Mouse (Mus musculus): ENCODE measurements around the gene Socs5. TPM values are rescaled to one million over a fixed set of nuclear protein-coding genes. Genes with fewer than 3 reads are reported as not detected.

Socs5 gene
- polyA plus RNA-seq, 1 experiment from 2014 or later: 3.9 TPM

- Histone ChIP-seq H3K4me3 (ENCODE audit: low read depth, low read length) (no peak overlapping the region), H3K27ac (ENCODE audit: low read depth, low read length) (no peak overlapping the region), H3K4me2 (replicated peaks; ENCODE audit: low read depth) (no peak overlapping the region), H3K9ac (ENCODE audit: low read depth, low read length) (no peak overlapping the region), H3K36me3 (ENCODE audit: control insufficient read depth, insufficient read depth) (no peaks in the 10 kb centered on the region), H3K4me1 (replicated peaks; ENCODE audit: control insufficient read depth, insufficient read depth, low read length) (no peaks in the 10 kb centered on the region), H3K27me3 (replicated peaks; ENCODE audit: control insufficient read depth, insufficient read depth, low read length) (no peaks in the 10 kb centered on the region), H3K9me3 (ENCODE audit: control insufficient read depth) (no peaks in the 10 kb centered on the region)
- ATAC-seq: no peak
- WGBS: 87% methylated on average over 7 of the region's 7 CpGs
- no peak for TF ChIP-seq CTCF (IDR thresholded peaks at IDR 0.05; ENCODE audit: low read depth)
These were observed 18.2 kb upstream of the Socs5 start for GRCm38 (mm10) chr17:87089296-87089695.

DNA sequence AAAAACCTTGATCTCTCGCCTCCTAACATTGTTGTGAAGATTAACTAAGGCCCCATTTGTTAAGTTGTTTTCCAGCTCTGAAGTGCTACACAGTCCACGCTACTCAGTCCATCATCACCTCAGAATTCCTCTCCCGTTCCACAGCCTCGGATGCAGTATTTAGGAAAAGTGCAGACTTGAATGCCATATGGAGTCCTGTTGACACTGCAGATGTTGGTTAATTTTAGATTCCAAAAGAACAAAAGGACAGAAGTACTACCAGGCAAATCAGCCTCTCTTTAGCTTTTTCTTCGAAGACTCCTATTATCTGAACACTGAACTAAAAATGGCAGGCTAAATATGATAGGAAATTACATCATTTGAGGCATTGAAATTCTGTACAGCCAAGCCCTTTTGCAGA, 14.4 kb upstream of the Socs5 start:
- 81% methylated on average over 5 of the region's 5 CpGs for WGBS
- Histone ChIP-seq H3K9ac (ENCODE audit: low read depth, low read length) (no peak overlapping the region), H3K4me1 (replicated peaks; ENCODE audit: control insufficient read depth, insufficient read depth, low read length) (no peaks in the 10 kb centered on the region), H3K4me2 (replicated peaks; ENCODE audit: low read depth) (no peak overlapping the region), H3K27me3 (replicated peaks; ENCODE audit: control insufficient read depth, insufficient read depth, low read length) (no peaks in the 10 kb centered on the region), H3K4me3 (ENCODE audit: low read depth, low read length) (no peak overlapping the region), H3K27ac (ENCODE audit: low read depth, low read length) (no peak overlapping the region), H3K9me3 (ENCODE audit: control insufficient read depth) (no peaks in the 10 kb centered on the region), H3K36me3 (ENCODE audit: control insufficient read depth, insufficient read depth) (no peaks in the 10 kb centered on the region)
- no peak for ATAC-seq
- no peak for TF ChIP-seq CTCF (IDR thresholded peaks at IDR 0.05; ENCODE audit: low read depth)

DNA sequence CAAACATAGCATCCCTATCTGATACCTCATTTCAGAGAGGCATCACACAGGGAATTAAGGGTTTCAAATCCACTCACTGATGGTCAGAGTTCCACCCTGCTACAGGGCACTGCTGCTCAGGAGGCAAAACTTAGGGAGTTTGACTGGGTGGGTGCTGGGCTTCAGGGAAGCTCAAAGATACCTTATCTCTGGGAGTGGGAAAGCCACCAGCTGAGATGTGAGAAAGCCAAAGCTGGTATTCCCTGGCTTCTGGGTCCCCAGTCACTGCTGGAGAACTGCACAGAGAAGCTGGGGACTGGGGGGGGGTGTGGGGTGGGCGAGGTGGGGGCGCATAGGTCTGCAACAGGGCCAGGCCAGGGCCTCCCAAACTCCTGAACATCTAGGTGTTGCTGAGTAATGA, 10.5 kb upstream of the Socs5 start:
- no peak overlapping the region for H3K4me2 ChIP-seq (replicated peaks; ENCODE audit: low read depth)
- ATAC-seq: no peak
- 64% methylated on average over 2 of the region's 2 CpGs for WGBS
- no peak overlapping the region for H3K27ac ChIP-seq (ENCODE audit: low read depth, low read length)
- no peaks in the 10 kb centered on the region for H3K9me3 ChIP-seq (ENCODE audit: control insufficient read depth)
- H3K4me3 ChIP-seq (ENCODE audit: low read depth, low read length): no peak overlapping the region
- no peak overlapping the region for H3K9ac ChIP-seq (ENCODE audit: low read depth, low read length)
- no peaks in the 10 kb centered on the region for H3K36me3 ChIP-seq (ENCODE audit: control insufficient read depth, insufficient read depth)
- no peak for TF ChIP-seq CTCF (IDR thresholded peaks at IDR 0.05; ENCODE audit: low read depth)
- H3K27me3 ChIP-seq (replicated peaks; ENCODE audit: control insufficient read depth, insufficient read depth, low read length): no peaks in the 10 kb centered on the region
- H3K4me1 ChIP-seq (replicated peaks; ENCODE audit: control insufficient read depth, insufficient read depth, low read length): no peaks in the 10 kb centered on the region

DNA sequence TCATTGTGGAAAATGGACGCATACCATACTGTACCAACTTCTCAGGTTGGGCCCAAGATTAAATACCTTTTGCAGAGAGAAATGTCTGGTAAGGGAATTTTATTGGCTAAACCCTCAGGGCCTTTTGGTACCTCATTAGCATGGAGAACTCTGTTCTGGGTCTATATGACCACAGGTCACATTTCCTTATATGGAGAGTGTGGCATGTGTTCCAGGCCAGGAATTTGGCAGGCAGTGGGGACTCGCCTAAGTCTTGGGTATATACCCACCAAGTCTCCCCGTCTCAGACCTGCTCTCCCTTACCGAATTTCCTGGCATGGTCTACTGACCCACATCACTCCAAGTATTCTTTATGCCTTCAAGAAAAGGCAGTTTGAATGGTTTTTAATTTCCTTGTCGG, 9.9 kb upstream of the Socs5 start:
- H3K27ac ChIP-seq (ENCODE audit: low read depth, low read length): no peak overlapping the region
- no peak overlapping the region for H3K4me2 ChIP-seq (replicated peaks; ENCODE audit: low read depth)
- H3K9me3 ChIP-seq (ENCODE audit: control insufficient read depth): no peaks in the 10 kb centered on the region
- TF ChIP-seq CTCF (IDR thresholded peaks at IDR 0.05; ENCODE audit: low read depth): no peak
- ATAC-seq: no peak
- no peak overlapping the region for H3K4me3 ChIP-seq (ENCODE audit: low read depth, low read length)
- H3K4me1 ChIP-seq (replicated peaks; ENCODE audit: control insufficient read depth, insufficient read depth, low read length): no peaks in the 10 kb centered on the region
- no peaks in the 10 kb centered on the region for H3K27me3 ChIP-seq (replicated peaks; ENCODE audit: control insufficient read depth, insufficient read depth, low read length)
- 81% methylated on average over 5 of the region's 5 CpGs for WGBS
- no peak overlapping the region for H3K9ac ChIP-seq (ENCODE audit: low read depth, low read length)
- no peaks in the 10 kb centered on the region for H3K36me3 ChIP-seq (ENCODE audit: control insufficient read depth, insufficient read depth)

DNA sequence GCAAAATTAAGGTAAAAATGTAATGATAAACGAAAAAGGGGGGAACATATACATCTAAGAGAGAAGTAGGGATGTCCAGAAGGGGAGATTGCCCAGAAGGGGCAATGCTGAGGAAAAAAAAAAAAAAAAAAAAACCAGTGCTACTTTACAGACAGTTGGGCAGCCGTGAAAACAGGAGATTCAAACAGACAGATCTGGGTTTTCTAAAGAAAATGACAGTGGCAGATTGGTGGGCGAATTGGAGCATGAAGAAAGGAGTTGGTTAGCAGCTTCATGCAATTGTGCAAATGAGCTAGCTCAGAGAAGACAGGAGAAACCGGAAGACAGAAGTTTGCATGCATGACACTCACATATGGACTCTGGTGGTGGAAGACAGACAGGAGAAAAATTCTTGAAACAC, 6.5 kb upstream of the Socs5 start:
- H3K9ac ChIP-seq (ENCODE audit: low read depth, low read length): no peak overlapping the region
- no peak overlapping the region for H3K4me2 ChIP-seq (replicated peaks; ENCODE audit: low read depth)
- H3K27ac ChIP-seq (ENCODE audit: low read depth, low read length): no peak overlapping the region
- H3K4me1 ChIP-seq (replicated peaks; ENCODE audit: control insufficient read depth, insufficient read depth, low read length): 0 out of 2 replicates have a peak, but pooled peaks cover 2% of the 10 kb centered on the region
- H3K36me3 ChIP-seq (ENCODE audit: control insufficient read depth, insufficient read depth): no peaks in the 10 kb centered on the region
- WGBS: 74% methylated on average over 4 of the region's 4 CpGs
- no peak for ATAC-seq
- H3K9me3 ChIP-seq (ENCODE audit: control insufficient read depth): no peaks in the 10 kb centered on the region
- TF ChIP-seq CTCF (IDR thresholded peaks at IDR 0.05; ENCODE audit: low read depth): no peak
- H3K27me3 ChIP-seq (replicated peaks; ENCODE audit: control insufficient read depth, insufficient read depth, low read length): no peaks in the 10 kb centered on the region
- no peak overlapping the region for H3K4me3 ChIP-seq (ENCODE audit: low read depth, low read length)

GRCm38 (mm10) chr17:87102636-87103035, 4.8 kb upstream of the Socs5 start:
- no peaks in the 10 kb centered on the region for H3K36me3 ChIP-seq (ENCODE audit: control insufficient read depth, insufficient read depth)
- no peak for TF ChIP-seq CTCF (IDR thresholded peaks at IDR 0.05; ENCODE audit: low read depth)
- H3K27me3 ChIP-seq (replicated peaks; ENCODE audit: control insufficient read depth, insufficient read depth, low read length): no peaks in the 10 kb centered on the region
- no peak overlapping the region for H3K27ac ChIP-seq (ENCODE audit: low read depth, low read length)
- H3K9ac ChIP-seq (ENCODE audit: low read depth, low read length): no peak overlapping the region
- no peak overlapping the region for H3K4me3 ChIP-seq (ENCODE audit: low read depth, low read length)
- no peak for ATAC-seq
- 24% methylated on average over 8 of the region's 8 CpGs for WGBS
- 0 out of 2 replicates have a peak, but pooled peaks cover 6% of the 10 kb centered on the region for H3K4me1 ChIP-seq (replicated peaks; ENCODE audit: control insufficient read depth, insufficient read depth, low read length)
- H3K9me3 ChIP-seq (ENCODE audit: control insufficient read depth): no peaks in the 10 kb centered on the region
- H3K4me2 ChIP-seq (replicated peaks; ENCODE audit: low read depth): 0 out of 2 replicates have a peak overlapping the region, but pooled peaks have one; percentile 9

DNA sequence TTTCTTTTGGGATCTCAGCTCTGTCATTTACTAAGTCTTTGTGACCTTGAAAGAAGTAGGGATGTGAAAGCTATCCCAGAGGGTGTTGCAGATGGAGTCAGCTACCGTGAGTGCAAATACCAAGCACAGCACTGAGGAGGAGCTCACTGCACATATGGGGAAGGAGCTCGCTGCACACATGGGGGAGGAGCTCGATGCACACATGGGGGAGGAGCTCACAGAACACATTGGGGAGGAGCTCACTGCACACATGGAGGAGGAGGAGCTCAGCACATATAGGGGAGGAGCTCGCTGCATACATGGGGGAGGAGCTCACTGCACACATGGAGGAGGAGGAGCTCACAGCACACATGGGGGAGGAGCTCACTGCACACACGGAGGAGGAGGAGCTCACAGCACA, 4.4 kb upstream of the Socs5 start:
- Histone ChIP-seq H3K4me2 (replicated peaks; ENCODE audit: low read depth) (0 out of 2 replicates have a peak overlapping the region, but pooled peaks have one; percentile 9), H3K27me3 (replicated peaks; ENCODE audit: control insufficient read depth, insufficient read depth, low read length) (no peaks in the 10 kb centered on the region), H3K9me3 (ENCODE audit: control insufficient read depth) (no peaks in the 10 kb centered on the region), H3K9ac (ENCODE audit: low read depth, low read length) (no peak overlapping the region), H3K27ac (ENCODE audit: low read depth, low read length) (no peak overlapping the region), H3K4me1 (replicated peaks; ENCODE audit: control insufficient read depth, insufficient read depth, low read length) (0 out of 2 replicates have a peak, but pooled peaks cover 6% of the 10 kb centered on the region), H3K36me3 (ENCODE audit: control insufficient read depth, insufficient read depth) (no peaks in the 10 kb centered on the region), H3K4me3 (ENCODE audit: low read depth, low read length) (no peak overlapping the region)
- 58% methylated on average over 5 of the region's 5 CpGs for WGBS
- no peak for ATAC-seq
- no peak for TF ChIP-seq CTCF (IDR thresholded peaks at IDR 0.05; ENCODE audit: low read depth)
